Mouse (Mus musculus): ENCODE results near the gene Fam234b.

Fam234b gene

DNA sequence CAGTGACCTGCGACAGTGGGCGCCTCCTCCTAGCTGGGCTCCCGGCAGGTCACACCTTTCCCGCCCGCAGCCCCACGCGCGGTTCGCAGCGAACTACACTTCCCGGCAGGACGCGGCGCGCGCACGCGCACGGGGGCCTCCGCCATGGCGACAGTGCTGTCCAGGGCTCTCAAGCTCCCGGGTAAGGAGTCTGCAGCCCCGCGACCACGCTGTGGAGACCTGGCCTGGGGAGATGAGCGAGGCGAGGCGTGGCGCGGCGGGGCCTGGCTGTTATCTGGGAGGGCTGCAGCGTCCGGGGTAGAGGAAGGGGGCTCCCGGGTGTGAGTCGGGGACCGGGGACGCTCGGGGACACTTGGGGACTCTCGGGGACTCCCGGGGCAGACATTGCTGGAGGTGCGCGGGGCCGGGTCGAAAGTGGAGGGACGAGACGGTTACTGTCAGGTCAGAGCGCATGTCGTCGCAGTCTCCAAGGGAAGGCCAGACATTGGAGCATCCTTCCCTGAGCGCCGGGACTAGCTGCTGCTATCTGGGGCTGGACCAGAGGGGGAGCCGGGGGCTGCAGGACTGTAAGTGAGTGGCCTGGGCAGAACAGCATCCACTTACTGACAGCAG, at the start of gene Fam234b, which contains the start of gene Hebp1:
TSS of gene Fam234b (plus strand) at position 57 of the 612 bp plus-strand sequence.
TSS of gene Hebp1 (minus strand) at position 102 of the 612 bp plus-strand sequence.
- peak; percentile 84 to 93 for DNase-seq

DNA sequence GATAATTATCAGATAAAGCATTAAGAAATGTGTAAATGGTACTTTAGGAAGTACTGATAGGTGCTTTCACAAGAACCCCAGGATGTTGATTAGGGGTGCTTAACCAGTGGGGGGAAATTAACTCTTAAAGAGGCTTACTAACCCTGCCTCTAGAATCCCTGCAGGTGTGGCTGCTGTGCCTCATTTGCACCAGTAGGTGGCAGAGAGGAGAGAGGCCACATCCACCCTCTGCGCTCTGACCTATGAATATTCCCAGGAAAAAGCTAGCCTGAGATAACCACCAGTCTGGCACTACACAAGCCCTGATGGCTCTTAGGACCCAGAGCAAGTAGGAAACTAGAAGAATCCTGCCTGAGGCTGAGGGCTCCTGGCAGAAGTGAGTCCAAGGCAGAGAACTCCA, 49.3 kb upstream of the Fam234b start:
- peak; percentile 29 to 66 for DNase-seq

DNA sequence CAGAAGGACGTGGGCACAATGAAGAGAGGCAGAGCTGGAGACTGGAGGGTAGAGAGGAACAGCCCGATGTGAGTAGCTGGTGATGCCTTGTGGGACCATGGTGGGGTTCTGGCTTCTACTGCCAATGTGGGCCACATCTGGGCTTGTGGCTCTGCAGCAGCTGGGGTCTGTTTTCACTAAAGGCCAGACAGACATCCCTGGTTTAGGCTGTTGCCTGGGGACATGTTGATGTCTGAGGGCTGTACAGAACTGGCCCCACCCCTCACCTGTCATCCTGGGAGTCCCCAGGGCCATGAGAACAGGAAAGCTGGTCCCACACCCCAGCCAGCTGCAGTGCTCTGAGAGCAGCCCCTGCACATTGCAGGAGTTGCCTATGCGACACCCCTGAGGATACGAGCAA, 48.6 kb upstream of the Fam234b start:
- no peak for DNase-seq

DNA sequence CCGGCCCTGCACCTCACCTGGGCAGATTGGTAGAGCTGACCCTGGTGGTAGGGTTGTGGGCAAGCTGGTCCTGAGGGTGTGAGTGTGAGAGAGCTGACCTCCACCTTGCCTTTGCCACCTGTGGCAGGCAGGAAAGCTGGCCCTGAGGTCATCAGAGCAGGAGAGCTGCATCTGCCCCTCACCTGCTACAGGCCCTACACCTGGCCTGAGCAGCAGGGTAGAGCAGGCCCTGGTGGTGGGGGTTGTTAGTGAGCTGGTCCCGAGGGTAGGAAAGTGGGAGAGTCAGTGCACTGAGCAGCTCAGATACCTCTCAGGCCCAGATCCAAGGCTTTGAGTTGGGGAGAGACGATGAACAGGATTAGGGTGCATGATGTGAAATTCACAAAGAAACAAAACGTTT, 48.1 kb upstream of the Fam234b start:
- no peak for DNase-seq

DNA sequence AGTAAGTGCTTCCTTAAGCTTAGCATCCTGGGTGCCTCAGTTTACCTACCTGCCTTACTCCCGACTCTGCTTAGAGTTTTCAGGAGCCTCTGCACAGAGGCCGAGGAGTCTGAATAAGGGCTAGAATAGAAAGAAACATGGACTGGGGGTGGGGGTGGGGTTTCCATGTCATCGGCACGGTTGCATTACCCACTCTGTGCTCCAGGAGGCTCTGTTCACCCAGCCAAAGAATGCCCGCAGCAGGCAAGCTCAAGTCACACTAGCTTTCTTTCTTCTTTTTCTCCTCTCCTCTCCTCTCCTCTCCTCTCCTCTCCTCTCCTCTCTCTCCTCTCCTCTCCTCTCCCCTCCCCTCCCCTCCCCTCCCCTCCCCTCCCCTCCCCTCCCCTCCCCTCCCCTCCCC, 47.5 kb upstream of the Fam234b start:
- peak in 1 of 2 experiments; percentile 55 for DNase-seq

DNA sequence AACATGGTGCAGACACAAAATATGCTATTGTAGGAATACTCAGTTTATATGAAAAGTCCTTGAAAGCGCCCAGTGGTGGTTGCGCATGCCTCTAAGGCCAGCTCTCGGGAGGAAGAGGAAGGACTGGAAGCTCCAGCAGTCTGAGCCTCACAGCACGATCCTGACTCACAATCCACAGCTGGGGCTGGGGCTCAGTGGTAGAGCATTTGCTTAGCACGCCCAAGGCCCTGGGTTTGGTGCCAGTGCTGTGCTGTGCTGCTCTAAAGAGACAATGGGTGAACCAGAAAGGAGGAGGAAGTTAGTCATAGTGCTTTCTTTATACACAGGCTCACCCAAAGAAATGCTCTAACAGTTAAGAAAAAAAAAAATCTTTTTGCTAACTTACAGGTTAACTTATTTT, 44.1 kb upstream of the Fam234b start:
- DNase-seq = no peak

DNA sequence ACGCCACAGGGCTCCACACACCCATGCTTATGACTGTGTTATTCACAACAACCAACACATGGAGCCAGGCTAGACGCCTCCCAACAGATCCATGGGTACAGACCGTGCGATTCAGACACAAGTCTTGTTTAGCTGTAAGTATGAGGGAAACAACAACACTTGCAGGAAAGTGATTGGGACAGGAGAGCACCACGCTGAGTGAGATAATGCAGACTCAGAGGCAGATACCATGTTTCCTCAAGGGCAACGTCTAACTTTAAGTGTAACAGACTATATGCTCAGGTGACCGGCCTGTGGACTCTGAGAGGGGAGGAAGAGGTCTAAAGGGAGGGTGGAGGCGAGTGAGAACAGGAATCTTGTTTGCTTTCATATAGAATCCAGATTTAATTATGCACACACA, 41.2 kb upstream of the Fam234b start:
- DNase-seq = no peak

DNA sequence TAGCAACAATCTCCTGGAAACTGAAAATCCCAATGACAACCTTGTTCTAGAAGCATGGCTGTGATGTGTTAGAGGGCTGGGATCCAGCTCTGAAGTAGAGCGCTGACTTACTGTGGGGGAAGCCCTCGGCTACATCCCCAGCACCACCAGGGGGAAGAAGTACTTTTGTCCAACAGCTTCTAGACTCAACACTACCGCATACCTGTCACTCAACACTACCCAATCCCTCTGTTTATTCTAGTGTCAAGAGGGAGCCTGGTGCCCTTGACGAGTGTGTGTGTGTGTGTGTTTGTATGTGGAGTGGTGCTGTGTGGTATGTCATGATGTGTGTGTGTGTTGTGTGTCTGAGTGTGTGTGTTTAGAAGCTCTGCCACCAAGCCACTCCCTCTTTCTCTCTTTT, 40.3 kb upstream of the Fam234b start:
- no peak for DNase-seq

DNA sequence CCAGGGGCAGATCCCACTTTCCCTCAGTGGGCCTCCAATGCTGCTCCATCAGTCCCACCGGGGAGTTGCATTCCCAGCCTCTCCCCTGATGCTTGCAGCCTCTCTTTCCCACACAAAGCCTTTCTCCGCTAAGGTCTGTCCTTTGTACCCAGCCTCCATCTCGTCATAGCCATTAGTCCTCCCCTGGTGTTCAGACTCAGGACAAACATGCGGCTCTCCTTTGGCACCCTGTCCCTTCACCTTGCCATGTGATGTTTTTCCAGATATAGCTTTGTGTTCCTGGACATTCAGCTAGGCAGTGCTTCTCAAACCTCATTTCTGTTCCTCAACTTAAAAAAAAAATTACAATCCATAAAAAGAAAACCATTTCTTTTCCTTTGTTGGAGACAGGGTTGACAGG, 39.3 kb upstream of the Fam234b start:
- DNase-seq = peak in 1 of 2 experiments; percentile 19

DNA sequence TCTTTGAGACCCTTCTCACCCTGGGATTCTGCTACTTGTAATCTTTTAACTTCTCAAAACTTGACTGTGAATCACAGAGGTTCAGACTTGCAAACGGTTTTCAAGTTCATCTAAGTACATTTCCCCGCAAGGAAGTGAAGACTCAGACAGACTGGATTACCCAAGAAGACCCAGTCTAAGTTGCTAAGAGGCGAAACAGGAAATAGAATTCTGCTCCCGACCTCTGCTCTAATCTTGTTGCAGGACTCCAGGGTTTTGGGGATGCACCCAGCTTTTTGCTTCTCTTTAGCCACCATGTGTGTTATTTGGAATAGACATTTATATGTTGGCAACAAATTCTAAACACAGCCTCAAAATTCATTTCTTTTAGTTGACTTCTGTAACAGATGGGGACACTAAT, 36.4 kb upstream of the Fam234b start:
- no peak for DNase-seq

DNA sequence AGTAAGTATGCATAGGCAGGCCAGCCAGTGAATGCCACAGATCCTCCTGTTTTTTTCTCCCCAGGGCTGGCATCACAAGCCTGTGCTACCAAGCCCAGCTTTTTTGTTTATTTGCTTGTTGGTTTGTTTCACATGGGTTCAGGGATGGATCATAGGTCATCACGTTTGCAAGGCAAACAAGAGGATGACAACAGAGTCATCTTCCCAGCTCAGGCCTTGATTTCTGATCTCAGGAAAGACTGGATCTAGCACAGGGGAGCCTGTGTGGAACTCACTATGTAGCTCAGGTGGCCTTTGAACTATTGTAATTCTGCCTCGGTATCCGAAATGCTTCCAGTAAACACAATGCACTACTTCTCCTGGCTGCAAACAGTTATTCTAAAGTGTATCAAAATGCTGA, 35.5 kb upstream of the Fam234b start:
- DNase-seq = no peak

DNA sequence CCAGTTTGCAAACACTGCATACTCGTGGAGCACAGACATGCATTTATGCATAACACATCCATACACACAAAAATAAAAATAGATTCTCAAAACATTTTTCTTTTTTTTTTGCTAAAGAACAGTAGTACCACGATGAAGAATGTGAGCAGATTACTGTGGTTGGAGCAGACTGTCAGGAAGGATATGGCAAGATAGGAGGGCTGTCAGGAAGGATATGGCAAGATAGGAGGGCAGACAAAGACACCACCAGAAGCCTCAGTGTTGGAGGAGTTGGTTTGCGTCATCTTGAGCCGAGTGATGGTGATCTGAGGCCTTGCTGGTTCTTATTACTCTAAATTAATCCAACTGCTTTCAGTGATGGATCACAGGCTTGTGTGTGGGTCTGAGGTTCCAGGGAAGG, 34.9 kb upstream of the Fam234b start:
- no peak for DNase-seq

DNA sequence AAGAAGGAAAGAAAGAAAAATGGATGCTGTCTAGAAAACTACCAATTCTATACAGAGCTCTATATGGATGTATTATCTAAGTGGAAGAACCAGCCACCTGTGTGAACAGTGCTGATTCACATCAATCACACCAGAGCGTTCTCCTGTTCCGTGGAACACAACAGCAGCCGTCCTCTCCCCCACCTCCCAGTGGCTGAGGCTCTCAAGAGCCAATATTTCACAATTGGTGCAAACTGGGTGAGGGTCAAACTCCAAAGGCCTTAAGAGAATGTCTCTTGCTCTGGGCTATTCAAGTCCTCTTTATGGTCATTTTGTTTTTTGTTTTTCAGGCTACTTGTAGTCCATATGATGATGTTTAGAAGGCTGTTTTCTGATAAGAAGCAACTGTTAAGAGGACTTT, 32.6 kb upstream of the Fam234b start:
- DNase-seq = peak; percentile 43 to 65

DNA sequence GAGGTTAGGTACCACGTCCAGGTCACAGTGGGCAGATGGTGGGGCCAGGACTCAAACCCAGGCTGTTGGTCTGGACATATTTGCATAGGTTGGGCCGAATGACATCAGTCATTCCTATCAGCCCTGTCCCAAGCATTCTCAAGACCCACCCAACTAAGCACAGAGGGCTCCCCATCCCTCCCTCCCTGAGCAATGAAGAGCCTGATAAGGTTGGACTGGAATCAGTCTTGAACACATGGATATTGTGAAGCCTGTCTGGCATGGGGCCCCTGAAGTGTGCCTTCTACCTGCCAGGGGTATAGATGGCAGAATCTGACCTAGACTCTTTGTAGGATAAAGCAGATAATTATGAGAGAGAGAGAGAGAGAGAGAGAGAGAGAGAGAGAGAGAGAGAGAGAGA, 32.1 kb upstream of the Fam234b start:
- DNase-seq = no peak

DNA sequence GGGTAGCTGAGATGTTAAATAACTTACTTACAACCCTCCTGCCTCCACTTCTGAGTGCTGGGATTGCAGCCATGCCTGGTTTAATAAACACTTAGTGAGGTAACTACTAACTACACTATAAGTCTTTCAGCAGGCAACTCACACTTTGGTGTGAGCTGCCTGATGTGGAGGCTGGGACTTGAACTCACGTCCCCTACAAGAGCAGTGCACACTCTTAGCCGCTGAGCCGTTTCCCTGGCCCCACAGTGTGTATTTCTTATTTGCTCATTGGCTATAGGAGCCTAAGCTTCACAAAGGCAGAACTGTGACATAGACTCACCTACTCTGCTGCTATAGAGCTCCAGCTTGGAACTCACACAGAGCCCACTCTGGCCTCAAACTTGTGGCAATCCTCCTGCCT, 31.5 kb upstream of the Fam234b start:
- peak in 1 of 2 experiments; percentile 14 for DNase-seq

DNA sequence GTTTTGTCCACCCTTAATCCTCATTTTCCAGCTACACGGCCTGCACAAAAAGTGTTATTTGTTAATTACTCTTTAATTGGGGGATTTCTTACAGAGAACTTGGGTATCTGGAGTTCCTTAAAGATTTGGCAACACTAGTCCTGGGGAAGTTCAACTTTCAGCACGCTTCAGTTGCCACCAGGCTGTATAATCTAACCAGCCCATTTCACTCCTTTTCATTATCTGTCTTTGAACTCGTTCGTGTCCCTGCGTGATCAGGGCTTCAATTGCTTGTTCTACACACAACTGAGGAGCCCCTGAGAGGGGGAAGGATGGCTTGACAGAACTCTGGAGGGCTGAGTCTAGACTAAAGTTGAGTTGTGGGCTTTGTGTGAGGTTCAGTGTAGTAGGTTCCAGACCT, 31.1 kb upstream of the Fam234b start:
- no peak for DNase-seq

DNA sequence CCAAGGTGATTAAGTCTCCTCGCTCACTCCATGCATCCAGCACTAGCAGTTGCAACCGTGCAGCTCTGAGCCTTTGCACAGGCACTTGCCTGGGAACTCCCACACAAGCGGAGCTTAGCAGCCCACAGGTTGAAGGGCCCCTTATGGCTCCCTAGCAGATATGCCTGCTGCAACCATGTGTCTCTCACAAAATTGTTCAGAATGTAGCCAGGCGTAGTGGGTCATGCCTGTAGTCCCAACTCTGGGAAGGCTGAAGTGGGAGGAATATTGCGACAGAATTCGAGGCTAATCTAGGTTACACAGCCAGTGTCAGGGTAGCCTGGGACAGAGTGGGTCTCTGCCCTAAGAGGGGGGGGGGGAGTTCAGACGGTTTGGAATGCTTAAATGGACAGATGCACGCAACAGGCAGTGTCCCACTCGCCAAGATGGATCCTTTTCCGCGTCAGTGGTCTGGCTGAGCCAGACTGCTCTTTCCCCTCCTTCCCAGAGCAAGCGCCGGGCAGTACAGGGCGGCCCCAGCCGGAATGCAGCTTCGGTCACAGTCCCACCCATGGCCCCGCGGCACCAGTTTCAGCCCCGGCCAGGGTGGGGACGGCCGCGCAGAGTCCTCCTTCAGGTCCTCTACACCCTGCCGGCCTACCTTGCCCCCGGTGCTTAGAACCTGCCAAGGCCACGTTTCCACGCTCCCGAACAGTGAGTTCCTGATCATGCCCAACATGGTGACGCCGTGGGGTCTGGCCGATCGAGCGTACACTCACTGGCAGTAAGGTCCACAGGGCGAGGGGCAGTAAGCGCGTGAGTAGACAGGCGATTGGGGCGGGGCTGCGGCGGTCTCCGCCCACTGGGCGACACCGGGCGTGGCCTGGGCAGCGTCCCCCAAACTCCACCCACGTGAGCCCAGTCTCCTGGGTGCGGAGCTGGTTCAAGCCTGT, 30.1 kb upstream of the Fam234b start:
- DNase-seq = peak; percentile 93 to 96

DNA sequence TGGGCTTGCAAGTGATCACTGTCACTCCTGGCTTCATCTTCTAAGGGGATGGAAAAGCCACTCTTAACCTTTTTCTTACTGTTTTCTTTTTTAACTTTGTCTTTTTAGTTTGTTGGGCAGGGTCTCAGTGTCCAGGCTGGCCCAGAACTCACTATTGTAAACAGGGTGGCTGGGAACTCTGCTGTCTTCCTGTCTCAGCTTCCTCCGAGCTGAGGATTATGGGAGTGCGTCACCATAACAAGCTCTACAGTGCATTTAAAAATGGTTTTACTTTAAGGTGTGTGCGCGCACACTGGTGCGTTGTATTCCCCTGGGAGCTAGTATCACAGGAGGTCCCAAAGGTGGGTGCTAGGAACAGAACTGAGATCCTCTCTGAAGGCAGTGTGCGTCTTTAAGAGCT, 29.3 kb upstream of the Fam234b start:
- DNase-seq = peak in 1 of 2 experiments; percentile 32

DNA sequence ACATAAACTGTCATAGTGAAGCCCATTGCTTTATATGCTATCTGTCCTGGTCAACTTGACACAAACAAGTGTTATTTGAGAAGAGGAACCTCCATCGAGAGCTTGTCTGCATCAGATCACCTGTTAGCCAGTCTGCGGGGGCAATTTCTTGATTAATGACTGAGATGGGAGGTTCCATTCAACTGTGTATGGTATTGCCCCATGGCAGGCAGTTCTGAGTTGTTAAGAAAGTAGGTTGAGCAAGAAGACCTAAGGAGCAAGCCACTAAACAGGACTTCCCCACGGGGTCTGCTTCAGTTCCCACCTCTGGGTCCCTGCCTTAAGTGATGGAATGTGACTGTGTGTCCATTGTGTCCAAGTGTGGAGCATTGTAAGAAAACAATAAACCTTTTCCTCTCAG, 28.5 kb upstream of the Fam234b start:
- no peak for DNase-seq

DNA sequence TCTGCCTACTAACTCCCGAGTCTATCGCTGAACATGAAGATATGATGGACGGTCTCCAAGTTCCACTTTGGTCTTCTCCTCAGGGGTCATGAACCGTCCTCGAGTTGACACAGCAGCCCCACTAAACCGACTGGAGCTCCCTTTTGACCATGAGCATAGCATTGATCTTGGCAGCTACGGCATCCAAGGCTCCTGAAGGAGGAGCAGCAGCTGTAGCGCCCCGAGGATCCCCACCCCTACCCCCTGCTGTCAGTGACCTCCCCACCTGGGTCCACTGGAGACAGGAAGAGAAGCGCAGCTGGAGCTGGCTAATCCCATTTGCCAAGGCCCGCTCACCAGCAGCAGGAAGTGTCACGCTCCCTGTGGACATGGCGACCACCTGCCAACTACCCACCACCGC, 26.0 kb upstream of the Fam234b start:
- DNase-seq = no peak

DNA sequence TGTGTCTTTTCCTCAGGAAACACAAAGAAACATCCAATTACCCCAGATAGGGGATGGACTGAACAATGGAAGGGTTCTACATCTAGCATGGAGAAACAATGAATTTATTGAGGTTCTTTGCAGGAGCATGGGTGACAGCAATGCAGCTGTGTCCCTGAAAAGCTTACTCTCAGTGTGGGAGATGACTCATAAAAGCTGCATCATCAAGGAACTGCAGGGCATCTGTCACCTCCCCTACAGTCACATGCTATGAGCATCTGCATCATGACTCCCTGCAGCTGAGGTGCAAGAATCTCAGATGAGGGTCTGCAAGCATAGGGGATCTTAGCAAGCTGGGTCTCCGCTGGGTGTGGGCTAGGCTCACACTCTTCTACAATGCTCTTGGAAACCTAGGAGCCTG, 22.8 kb upstream of the Fam234b start:
- DNase-seq = no peak

DNA sequence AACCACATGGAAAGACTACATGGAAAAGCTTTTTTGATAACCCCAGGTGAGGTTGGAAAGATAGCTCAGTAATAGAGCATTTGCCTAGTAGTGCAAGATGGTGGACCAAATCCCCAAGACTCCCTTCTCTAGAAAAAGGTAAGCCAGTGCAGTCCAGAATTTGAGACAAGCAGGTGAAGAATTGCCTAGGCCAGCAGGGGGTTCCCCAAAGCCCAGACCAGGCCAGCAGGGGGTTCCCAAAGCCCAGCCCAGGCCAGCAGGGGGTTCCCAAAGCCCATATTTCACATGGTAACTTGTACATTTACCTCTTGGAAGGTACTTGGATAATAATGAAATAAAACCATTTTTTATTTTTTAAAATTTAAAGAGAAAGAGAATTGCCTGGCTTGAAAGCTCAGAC, 20.5 kb upstream of the Fam234b start:
- no peak for DNase-seq

DNA sequence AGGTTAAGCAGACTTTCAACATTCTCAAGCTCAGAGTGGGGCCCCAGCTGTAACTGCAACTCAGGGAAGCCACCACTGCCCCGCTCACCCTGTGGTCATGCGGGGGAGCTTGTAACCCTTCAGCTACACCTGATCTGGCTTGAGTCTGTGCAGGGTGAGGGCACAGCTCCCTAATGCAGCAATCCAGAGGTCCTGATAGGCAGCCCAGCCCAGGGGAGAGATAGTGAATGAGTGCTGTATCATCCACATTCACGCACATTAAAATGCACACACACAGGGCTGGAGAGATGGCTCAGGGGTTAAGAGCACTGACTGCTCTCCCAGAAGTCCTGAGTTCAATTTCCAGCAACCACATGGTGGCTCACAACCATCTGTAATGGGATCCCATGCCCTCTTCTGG, 19.2 kb upstream of the Fam234b start:
- no peak for DNase-seq

DNA sequence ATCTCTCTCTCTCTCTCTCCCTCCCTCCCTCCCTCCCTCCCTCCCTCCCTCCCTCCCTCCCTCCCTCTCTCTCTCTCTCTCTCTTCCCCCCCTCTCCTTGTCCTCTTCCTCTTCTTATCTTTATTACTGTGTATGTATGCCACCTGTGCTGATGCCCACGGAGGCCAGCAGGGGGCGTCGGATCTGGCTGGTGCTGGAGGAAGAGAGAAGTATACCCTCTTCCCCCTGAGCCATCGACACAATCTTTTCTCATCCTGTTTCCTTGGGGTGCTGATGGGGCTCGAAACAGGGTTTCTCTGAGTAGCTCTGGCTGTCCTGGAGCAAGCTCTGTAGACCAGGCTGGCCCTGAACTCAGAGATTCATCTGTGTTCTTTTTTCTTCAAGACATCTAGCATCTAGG, 14.9 kb upstream of the Fam234b start:
- no peak for DNase-seq
